Mouse (Mus musculus) brain, embryonic 14.5 days (tissue): ENCODE data around the gene Gm11009. TPM values are rescaled to one million over a fixed set of nuclear protein-coding genes. Genes with fewer than 3 reads are reported as not detected.
"Not testable (repeated sequence)": the region's sequence is repeated elsewhere in the genome, so short reads cannot be mapped to it uniquely, and the experiment has no call there.

Source experiments
- DNase-seq: peaks from one replicate; pipeline ENCODE4 v3.0.0-alpha.2; 2011; ENCODE audit warnings: low read depth
- polyA plus RNA-seq: library from polyadenylated mRNA; depleted of rRNA; stranded (reverse); fragments of >200 nt; gene quantifications from 2 replicates; pipeline ENCODE4 v1.2.3, GENCODE M21; 2012; rRNA removed

Gene Gm11009
- polyA plus RNA-seq = not detected in 2 replicates

GRCm38 (mm10) chr2:176319394-176319793, at the start of gene Gm11009:
Gm11009 (minus strand) TSS chr2:176319494.
- DNase-seq = not testable (repeated sequence)

Other genes with a start within 250 kb of the Gm11009 start
- 0.43 and 0.55 TPM in 2 replicates for gene Gm2004, start 169.7 kb downstream of the Gm11009 start, polyA plus RNA-seq
- gene 2210418O10Rik, start 92.9 kb downstream of the Gm11009 start, polyA plus RNA-seq = 4.3 and 5.5 TPM in 2 replicates
- gene Gm14435, start 104.1 kb upstream of the Gm11009 start, polyA plus RNA-seq = 0.89 and 2.3 TPM in 2 replicates
- gene Gm14434, start 167.3 kb upstream of the Gm11009 start, polyA plus RNA-seq = 8.3 and 16.3 TPM in 2 replicates
- gene Zfp967, start 201.6 kb upstream of the Gm11009 start, polyA plus RNA-seq = not detected in 2 replicates